Mouse (Mus musculus) spleen, adult 2 months (tissue): ENCODE data around the gene Spats2. TPM values are rescaled to one million over a fixed set of nuclear protein-coding genes. Genes with fewer than 3 reads are reported as not detected.

ENCODE experiments used
- DNase-seq, 2 experiments: peaks; one replicate each; pipeline versions ENCODE4 v3.0.0 to v3.0.0-alpha.2; 2012 to 2021; ENCODE audit warnings: low spot score in 2 of 2, low read depth in 1 of 2
- H3K27ac ChIP-seq: fragments of 200-500 bp; 2 replicates; pipeline ENCODE4 v1.5.1; 2012; ENCODE audit warnings: low read length, inconsistent platforms; ENCODE audit not compliant: insufficient read depth
- H3K27me3 ChIP-seq: fragments of 200-500 bp; 2 replicates; pipeline ENCODE4 v1.6.1; 2012; ENCODE audit warnings: mild to moderate bottlenecking, moderate library complexity, low read length, inconsistent platforms; ENCODE audit not compliant: control insufficient read depth, insufficient read depth
- H3K36me3 ChIP-seq: fragments of 200-500 bp; 2 replicates; pipeline ENCODE4 v1.6.1; 2012; ENCODE audit warnings: mild to moderate bottlenecking, low read length, inconsistent platforms; ENCODE audit not compliant: control insufficient read depth, insufficient read depth
- H3K4me1 ChIP-seq: fragments of 200-500 bp; 2 replicates; pipeline ENCODE4 v1.6.1; 2011; ENCODE audit warnings: inconsistent platforms; ENCODE audit not compliant: control insufficient read depth, insufficient read depth, insufficient read length
- H3K4me3 ChIP-seq: fragments of 200-500 bp; 2 replicates; pipeline ENCODE4 v1.5.1; 2011; ENCODE audit warnings: mild to moderate bottlenecking, inconsistent platforms; ENCODE audit not compliant: insufficient read depth, insufficient read length; ENCODE audit errors: extremely low read depth
- CTCF ChIP-seq: fragments of 200-500 bp; IDR thresholded peaks from 2 replicates; pipeline ENCODE4 v1.5.1; 2011; ENCODE audit warnings: mild to moderate bottlenecking, inconsistent platforms; ENCODE audit not compliant: insufficient read depth, insufficient read length, insufficient replicate concordance; ENCODE audit errors: extremely low read depth
- POLR2A ChIP-seq: fragments of 200-500 bp; IDR thresholded peaks from 2 replicates; pipeline ENCODE4 v1.6.1; 2011; ENCODE audit warnings: low read depth, low read length, inconsistent platforms
- WGBS: fragments of 180-500 bp; shearing (Covaris S2); methylation state at CpG from one replicate; pipeline ENCODE4 v1.1.7; 2018; 5-methylcytosine and 5-hydroxymethylcytosine counted together
- polyA plus RNA-seq: library from polyadenylated mRNA; depleted of rRNA; stranded (reverse); fragments of >200 nt; gene quantifications from 2 replicates; pipeline ENCODE4 v1.2.3, GENCODE M21; 2012

Spats2 gene
- polyA plus RNA-seq, 1 experiment: 1.5 TPM

DNA sequence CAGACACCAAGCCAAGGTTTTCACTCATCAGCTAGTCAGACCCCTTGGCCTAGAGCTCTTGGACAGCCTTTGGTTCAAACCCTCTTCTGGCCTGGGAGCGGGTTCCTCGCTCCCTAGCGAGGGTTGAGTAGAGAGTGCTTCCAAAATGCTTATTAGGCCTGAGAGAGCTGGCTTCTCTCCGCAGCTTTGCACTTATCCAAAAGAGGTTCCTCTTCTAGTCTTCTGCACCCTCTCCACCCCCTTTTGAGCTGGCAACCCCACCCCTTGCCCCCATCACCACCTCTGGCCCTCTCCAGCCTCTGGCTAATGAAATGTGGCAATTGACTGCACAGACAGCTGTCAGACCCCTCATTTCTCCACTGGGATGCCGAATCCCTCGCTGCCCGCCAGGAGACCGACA lies 32.8 kb upstream of the Spats2 start, which contains the start of gene Dnajc22:
Dnajc22 (plus strand) TSS at position 301 of the 400 bp plus-strand sequence.
- no peak for DNase-seq
- TF ChIP-seq CTCF (no peak), POLR2A (no peak)
- 78% methylated on average over 8 of the region's 8 CpGs for WGBS
- peaks cover 3% of the 10 kb centered on the region; the same call in 1 of the 2 replicates for H3K4me1 ChIP-seq
- peak within 1 kb of the TSS; percentile 21; the same call in 1 of the 2 replicates for H3K4me3 ChIP-seq
- peaks cover 40% of the 10 kb centered on the region for H3K27me3 ChIP-seq
- H3K36me3 ChIP-seq: no peaks in the 10 kb centered on the region
- no peak within 1 kb of the TSS for H3K27ac ChIP-seq

DNA sequence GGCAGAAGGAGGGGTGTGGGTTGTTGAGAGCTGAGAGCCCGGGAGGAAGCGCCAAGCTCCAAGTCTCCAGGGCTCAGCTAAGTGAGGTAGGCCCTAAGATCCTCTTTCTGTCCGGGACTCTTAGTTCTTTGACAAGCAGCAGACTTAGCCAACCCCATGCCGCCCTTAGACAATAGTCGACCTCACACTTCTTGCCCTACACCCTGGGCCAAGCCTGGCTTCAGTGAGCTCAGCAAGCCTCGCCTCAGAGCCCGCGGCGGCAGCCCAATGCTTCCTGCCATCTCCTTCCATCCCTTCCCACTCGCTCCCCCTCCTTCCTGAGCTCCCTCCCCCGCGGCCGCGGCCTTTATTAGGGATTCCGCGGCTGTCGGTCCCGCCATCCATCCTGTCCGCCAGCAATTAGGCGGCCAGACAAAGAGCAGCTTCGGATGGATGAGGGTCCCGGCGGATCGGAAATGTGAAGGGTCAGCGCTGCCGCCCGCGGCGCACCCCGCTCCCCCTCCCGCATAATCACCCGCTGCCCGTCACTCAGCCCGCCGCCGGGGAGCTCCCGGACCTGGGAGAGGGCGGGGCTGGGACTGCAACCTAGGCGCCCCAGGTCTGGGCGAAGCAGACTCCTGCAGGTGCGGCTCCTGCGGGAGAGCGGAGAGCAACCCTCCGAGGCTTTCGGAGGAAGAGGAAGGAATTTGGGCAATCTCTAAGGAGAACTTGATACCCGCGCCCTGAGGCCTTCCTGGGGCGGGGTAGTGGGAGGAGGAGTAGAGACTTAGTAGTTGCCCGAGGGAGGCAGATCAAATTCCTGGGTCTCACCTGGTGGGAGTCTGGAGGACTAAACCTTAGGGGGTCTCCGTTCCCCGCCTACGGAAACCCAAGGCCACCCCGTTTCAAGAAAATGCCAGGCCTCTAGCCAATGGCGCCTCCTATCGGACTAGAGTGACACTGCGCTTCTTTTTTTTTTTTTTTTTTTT lies 32.1 kb upstream of the Spats2 start:
- WGBS: 6% methylated on average over 56 of the region's 56 CpGs
- Histone ChIP-seq H3K27me3 (peaks cover 37% of the 10 kb centered on the region), H3K4me1 (peaks cover 3% of the 10 kb centered on the region; the same call in 1 of the 2 replicates), H3K27ac (no peak overlapping the region), H3K36me3 (no peaks in the 10 kb centered on the region), H3K4me3 (peak overlapping the region; percentile 21; the same call in 1 of the 2 replicates)
- TF ChIP-seq POLR2A (no peak), CTCF (peak; percentile 2; the same call in 1 of the 2 replicates)
- no peak for DNase-seq

DNA sequence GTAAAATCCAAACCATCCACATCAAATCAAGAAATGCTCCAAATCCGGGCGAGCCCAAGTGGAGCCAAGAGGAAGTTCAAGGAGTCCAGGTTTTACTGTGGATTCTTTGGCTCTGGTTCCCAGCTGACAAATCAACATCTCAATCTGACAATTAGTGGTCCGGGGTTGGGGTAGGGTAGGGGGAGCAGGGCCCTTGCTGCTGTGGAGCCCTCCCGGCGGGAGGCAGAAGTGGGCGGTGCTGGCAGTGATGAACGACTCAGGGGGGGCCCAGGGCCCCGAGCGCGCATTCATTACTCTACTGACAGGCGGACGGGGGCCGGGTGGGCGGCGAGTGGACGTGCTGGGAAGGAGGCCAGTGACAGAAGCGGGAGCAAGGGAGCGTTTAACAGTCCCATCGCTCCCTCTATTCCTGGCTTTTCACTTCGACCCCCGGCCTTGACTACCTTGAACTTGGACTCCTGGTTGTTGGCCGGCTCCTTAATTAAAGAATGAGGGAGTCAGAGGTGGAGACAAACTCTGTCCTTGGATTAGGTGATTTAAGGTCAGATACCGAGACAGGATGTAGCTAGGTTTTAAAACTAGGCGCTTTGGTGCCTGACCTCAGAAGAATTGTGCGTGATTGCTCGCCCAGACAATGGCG lies 31.0 kb upstream of the Spats2 start:
- no peak for DNase-seq
- H3K36me3 ChIP-seq: no peaks in the 10 kb centered on the region
- no peak overlapping the region for H3K4me3 ChIP-seq
- peaks cover 3% of the 10 kb centered on the region; the same call in 1 of the 2 replicates for H3K4me1 ChIP-seq
- no peak overlapping the region for H3K27ac ChIP-seq
- H3K27me3 ChIP-seq: peaks cover 40% of the 10 kb centered on the region
- 10% methylated on average over 27 of the region's 27 CpGs for WGBS
- TF ChIP-seq POLR2A (no peak), CTCF (no peak)

DNA sequence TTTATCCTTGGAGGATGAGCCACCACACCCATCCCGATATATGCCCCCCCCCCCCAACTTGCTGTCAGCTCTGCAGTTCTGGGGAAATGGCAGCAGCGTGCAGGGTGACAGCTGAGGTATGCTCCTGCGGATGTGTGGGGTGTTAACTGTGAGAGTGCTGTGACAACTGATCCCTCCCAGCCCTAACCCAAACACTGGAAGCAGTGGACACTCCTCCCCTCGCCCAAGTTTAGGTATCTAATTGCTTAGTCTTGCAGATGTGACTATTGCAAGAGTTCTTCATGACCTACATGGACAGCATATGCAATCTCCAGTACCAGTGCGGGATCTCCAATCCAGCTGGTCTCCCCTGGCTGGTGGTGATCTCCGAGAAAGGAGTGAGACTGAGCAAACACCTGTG lies 30.4 kb upstream of the Spats2 start:
- TF ChIP-seq CTCF (no peak), POLR2A (no peak)
- no peak overlapping the region for H3K4me3 ChIP-seq
- no peaks in the 10 kb centered on the region for H3K36me3 ChIP-seq
- H3K4me1 ChIP-seq: peaks cover 3% of the 10 kb centered on the region; the same call in 1 of the 2 replicates
- DNase-seq: no peak
- WGBS: 23% methylated on average over 6 of the region's 6 CpGs
- peaks cover 41% of the 10 kb centered on the region for H3K27me3 ChIP-seq
- no peak overlapping the region for H3K27ac ChIP-seq

DNA sequence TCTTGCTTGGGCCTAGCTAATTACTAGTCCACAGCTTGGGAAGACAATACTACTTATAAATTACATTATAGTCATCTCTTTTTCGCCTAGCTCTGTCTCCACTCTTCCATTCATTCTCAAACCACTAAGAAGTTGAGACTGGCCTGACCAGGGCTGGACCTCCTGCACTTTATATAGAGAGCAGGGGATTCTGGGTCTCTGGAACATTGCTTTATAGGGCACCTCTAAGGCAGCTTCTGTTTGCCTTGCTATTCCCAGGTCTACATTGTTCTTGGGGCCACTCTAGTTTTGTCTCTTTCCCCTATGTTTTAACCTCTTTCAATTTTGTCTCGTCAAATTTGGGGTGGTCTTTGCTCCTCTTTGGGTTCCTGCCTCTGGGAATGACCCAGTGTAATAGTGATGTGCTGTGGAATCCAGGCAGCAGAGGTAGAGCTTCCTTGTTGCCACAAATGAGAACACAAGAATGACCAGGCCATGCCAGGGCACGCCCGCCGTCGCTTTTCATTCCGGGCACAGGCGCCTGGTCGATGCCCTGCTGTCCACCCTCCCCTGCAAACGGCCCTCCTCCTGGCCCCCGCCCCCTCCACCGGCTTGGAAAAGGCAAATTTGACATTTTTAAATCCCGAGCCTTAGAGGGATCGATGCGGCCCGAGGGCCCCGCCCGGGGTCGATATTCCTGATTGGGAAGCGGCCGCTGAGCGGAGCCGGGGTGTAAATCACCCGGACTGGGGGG lies 29.5 kb upstream of the Spats2 start:
- no peak overlapping the region for H3K27ac ChIP-seq
- DNase-seq: no peak
- no peak for TF ChIP-seq POLR2A
- TF ChIP-seq CTCF: no peak

DNA sequence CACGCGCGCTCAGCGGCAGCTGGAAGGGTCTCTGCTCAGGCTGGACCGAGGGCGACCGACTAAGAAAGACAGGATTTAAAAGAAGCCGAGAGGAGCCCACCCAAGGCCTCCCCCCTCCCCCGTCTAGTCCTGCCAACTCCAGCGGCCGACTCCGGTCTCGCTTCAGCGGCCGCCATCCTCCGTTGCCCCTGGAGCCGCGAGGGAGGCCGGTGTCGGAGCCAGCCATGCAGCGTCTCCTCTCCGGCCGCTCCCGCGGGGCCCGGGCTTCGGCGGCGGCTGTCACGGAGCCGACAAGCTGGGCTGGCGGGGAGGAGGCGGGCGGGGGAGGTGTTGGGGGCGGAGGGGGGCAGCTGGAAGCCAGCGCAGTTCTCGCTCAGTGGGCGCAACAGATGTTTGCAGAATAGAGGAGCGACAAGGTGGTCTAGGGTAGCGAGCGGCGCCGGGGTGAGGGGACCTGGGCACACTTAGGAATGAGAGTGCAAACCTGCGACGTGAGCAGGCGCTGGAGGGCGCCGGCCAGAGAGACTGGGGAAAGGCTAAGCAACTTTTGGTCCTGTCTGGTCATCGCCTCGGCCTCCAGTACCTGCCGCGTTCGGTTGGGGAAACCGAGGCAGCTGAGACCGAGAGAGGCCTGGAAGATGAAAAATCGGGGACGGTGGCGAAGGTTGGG lies 28.8 kb upstream of the Spats2 start:
- no peak for DNase-seq
- peaks cover 3% of the 10 kb centered on the region; the same call in 1 of the 2 replicates for H3K4me1 ChIP-seq
- H3K36me3 ChIP-seq: no peaks in the 10 kb centered on the region
- 3% methylated on average over 54 of the region's 58 CpGs for WGBS
- peak overlapping the region; percentile 16; the same call in 1 of the 2 replicates for H3K4me3 ChIP-seq
- peaks cover 44% of the 10 kb centered on the region for H3K27me3 ChIP-seq
- H3K27ac ChIP-seq: no peak overlapping the region
- no peak for TF ChIP-seq POLR2A
- TF ChIP-seq CTCF: no peak

More for the DNA sequence above, 29.5 kb upstream of the Spats2 start:
- WGBS: 21% methylated on average over 24 of the region's 24 CpGs
- Histone ChIP-seq H3K4me1 (peaks cover 3% of the 10 kb centered on the region; the same call in 1 of the 2 replicates), H3K27me3 (peaks cover 41% of the 10 kb centered on the region), H3K4me3 (no peak overlapping the region), H3K36me3 (no peaks in the 10 kb centered on the region)
